Mouse (Mus musculus) liver, adult 2 months (tissue): ENCODE data around the gene Wdr35.

Experiments used
- CTCF ChIP-seq: fragments of 200-500 bp; IDR thresholded peaks from 2 replicates; pipeline ENCODE4 v1.5.1; 2011; ENCODE audit warnings: low read depth, low read length, control low read depth
- POLR2A ChIP-seq: fragments of 200-500 bp; IDR thresholded peaks from 2 replicates; pipeline ENCODE4 v1.6.1; 2011; ENCODE audit warnings: low read length, control low read depth; ENCODE audit not compliant: insufficient read depth; ENCODE audit errors: extremely low read depth

- no peak for TF ChIP-seq CTCF
- TF ChIP-seq POLR2A = no peak
Measured at GRCm38 (mm10) chr12:8969828-8970227, 3.9 kb upstream of the Wdr35 start.
